Mouse (Mus musculus): ENCODE data around the gene Zfhx2.

DNA sequence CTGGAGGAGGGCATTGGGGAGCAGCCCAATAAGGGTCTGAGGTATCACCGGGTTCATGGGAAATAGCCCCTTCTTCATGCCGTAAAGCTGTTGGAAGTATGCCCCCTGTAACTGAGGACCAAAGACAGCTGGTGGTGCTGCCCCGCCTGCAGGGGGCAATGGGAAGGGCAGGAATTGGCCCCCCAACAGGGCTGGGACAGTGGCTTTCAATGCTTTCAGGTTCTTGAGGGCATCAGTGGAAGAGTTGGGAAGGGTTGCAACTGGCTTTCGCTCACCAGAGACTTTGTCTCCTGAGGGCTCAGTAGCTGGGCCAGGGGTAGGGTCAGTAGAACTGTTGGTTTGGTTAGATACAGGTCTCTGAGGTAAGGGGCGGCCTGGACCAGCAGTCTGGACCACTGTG, 29.0 kb downstream of the Zfhx2 start:
- TF ChIP-seq CTCF (IDR thresholded peaks at IDR 0.05; ENCODE audit: borderline replicate concordance, control insufficient read depth, extremely low read depth, insufficient read depth, low read length, poor library complexity): no peak
- TF ChIP-seq POLR2A (IDR thresholded peaks at IDR 0.05; ENCODE audit: control insufficient read depth, extremely low read depth, insufficient read depth, low read length, poor library complexity): no peak
